Mouse (Mus musculus) frontal cortex, postnatal 25 days (tissue): ENCODE data around the gene Npff.

Experiments used
- DNase-seq, 2 experiments: peaks; one replicate each; pipeline ENCODE4 v3.0.0; 2022; ENCODE audit warnings: low spot score in 2 of 2

The Npff gene

DNA sequence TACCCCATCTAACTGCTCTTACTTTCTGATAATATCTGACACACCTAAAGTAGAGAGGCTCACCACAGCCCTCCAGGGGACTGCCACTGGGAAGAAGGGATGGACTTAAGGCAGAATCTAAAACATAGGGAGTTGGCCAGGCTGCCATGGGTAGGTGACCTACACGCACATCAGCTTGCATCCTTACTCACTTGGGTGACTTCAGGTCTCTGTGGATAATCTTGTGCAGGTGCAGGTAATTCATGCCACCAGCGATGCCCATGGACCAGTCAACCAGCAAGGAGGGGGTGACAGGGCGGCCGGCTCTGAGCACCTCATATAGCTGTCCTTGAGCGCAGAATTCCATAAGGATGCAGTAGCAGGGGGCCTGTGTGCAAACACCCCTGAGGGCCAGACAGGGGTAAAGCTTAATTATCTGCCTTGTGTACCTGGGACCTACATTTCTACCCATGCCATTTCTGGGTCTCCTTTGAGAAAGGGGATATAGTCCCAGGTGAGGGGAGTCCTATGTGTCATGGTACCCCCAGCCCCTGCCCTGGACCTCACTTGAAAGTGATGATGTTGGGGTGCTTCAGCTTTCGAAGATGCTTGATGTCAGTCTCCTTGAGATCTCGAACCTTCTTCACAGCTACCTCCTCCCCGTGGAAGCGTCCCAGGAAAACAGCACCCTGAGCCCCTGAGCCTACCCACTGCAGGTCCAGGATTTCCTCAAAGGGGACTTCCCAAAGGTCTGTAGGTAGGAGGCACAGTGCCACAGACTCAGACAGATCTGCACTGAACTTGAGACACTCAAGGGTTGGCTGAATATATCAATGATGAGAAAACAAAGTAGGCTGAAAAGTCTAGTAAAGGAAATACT lies 20.6 kb downstream of the Npff start:
- no peak for DNase-seq

GRCm38 (mm10) chr15:102503447-102503846 lies 21.3 kb downstream of the Npff start, which contains the start of gene Gm10337:
Gene Gm10337, plus strand, starts transcription at chr15:102503722.
- no peak for DNase-seq

GRCm38 (mm10) chr15:102502254-102502840 lies 22.4 kb downstream of the Npff start:
- no peak for DNase-seq

DNA sequence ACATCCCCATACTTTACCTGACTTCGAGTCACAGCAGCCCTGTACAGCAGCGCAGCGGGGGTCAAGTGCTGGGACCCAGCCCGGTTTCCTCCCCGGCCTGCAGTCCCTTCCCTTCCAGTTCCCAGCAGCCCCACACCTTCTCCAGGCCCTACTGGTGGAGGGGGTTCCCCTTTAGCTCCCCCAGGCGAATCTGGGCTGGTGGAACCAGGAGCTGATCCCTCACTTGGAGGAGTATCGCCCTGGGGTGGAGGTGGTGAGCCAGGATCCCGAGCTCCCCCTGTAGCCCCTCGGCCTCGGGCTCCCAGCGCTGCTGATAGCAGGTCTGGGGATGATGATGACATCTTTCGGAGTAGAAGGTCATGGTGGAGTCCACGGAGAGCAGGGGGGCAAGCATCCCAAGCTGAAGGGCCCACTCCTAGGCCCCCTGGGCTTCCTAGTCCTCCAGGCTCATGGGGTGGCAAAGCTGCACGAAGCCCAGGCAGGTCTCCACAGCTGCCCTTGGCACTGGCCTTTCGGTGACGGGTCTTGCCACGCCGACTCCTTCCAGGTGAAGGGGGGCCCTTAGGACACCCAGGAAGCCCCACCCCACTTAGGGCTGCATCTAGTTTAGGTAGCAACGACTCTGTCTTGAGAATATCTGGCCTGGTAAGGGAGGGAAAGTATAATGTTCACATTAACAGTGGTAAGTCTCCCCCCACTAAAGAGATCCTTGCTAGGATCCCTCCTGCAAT lies 23.5 kb downstream of the Npff start:
- no peak for DNase-seq

GRCm38 (mm10) chr15:102500479-102500878 lies 24.3 kb downstream of the Npff start:
- no peak for DNase-seq

DNA sequence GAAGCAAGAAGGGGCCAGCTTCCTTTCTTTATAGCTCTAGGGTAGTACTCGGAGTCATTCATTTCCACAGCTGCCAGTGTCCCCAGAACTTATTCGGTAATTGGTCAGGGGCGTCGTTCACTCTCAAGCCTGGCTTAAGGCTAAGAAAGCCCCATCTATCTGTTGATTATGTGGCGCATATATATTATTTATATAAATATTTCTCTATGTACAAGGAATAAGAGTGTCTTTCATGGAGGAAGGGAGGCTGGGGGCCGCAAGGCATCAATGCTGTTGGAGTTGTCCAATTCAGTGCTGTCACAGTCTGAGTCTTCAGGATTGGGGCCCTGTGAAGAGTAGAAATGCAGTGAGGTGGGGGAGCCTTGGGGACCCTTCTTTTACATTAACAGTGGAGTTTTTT lies 24.9 kb downstream of the Npff start:
- no peak for DNase-seq

DNA sequence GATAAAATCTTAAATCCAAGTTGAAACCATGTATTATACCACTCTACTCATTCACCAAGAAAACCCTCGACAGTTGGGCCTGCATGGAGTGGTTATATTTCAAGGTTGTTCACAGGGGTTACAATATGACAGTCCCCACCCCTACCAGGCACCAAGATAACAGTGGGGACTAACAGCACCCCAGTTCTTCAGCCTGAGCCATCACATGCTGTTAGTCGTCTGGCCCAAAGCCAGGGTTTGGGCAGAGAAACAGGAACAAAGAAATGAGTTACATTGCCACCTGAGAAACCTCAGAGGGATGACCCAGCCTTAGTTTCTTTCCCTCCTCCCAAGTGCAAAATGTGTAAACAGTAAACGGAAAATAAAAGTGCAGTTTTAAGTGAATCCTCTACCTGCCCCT lies 25.4 kb downstream of the Npff start:
- no peak for DNase-seq

DNA sequence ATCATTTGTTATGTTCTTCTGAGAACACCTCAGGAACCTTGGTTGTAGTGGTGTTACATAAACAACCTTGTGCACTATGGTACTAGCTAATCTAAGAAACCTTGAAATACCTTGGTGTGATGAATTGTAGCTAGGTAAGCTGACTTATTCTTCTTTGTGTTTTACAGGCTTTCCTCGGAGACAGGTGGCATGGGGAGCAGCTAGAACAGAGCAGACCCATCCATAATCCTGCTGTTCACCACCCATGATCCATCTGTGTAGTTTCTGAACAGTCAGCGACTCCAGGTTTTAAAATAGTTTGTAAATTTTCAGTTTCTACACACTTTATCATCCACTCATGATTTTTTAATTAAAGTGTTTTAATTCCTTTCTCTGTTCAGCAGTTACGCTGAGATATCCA lies 26.4 kb downstream of the Npff start:
- no peak for DNase-seq

DNA sequence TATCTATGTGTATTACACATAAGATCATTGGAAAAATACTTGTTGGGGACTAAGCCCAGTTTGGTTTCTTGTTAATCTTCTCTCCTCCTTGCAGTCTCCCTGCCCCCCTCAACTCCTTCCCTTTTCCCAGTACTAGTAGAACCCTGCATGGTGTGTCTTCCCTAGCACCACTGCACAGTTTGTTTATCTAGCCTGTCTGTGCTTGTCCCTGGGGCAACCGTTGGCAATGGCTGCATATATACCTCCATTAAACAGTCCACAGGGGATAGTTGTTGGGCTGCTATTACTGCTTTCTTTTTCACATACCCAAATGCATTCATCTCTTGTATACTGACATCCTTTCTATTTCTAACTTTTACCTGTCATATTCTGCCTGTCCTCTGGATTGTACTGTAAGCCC lies 37.1 kb downstream of the Npff start:
- no peak for DNase-seq

- no peak for DNase-seq
These were observed 38.9 kb downstream of the Npff start for GRCm38 (mm10) chr15:102485853-102486252.

GRCm38 (mm10) chr15:102483136-102483535 lies 41.6 kb downstream of the Npff start:
- DNase-seq = no peak

DNA sequence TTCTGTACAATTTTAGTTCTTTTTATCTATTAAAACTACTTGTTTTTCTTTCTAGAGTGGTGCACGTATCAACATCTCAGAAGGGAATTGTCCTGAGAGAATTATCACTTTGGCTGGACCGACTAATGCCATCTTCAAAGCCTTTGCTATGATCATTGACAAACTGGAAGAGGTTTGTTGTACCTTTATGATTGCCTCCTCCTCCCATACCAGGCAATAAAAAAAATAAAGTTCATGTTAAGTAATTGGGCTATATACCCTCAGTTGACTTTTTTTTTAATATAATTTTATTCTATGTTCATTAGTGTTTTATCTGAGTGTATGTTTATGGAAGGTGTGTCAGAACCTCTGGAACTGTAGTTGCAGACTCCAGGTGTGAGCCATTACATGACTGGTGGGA lies 50.2 kb downstream of the Npff start:
- DNase-seq = no peak
